Mouse (Mus musculus) spleen, adult 2 months (tissue): Measurements from ENCODE around the gene 2610318N02Rik.

ENCODE experiments used
- CTCF ChIP-seq: fragments of 200-500 bp; IDR thresholded peaks from 2 replicates; pipeline ENCODE4 v1.5.1; 2011; ENCODE audit warnings: mild to moderate bottlenecking, inconsistent platforms; ENCODE audit not compliant: insufficient read depth, insufficient read length, insufficient replicate concordance; ENCODE audit errors: extremely low read depth
- POLR2A ChIP-seq: fragments of 200-500 bp; IDR thresholded peaks from 2 replicates; pipeline ENCODE4 v1.6.1; 2011; ENCODE audit warnings: low read depth, low read length, inconsistent platforms

DNA sequence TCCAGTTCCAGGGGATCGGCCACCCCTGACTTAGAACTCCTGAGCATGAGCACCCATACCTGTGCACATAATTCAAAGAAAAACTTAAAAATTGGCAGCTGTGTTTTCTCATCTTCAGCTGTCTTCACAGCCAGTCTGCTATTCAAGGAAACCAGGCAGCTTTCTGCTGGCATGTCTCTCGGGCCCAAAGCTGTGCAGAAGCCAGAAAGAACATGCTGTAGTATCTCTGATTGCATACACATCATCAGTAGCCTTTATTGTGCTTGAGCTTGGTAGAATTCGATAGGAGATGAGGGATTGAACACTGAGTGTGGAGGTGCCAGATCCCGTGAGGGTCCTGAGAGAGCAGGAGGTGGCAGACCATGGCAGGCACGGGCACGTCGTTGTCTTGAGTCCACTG lies 52.0 kb downstream of the 2610318N02Rik start:
- TF ChIP-seq CTCF: no peak
- no peak for TF ChIP-seq POLR2A
